Mouse (Mus musculus) forebrain, postnatal 0 days (tissue): ENCODE results near the gene Creb3l4. TPM values are rescaled to one million over a fixed set of nuclear protein-coding genes. Genes with fewer than 3 reads are reported as not detected.

Experiments used
- ATAC-seq: fragments of 200-750 bp; cut with Nextera tagmentation; 2 replicates; pipeline ENCODE4 v1.8.0; 2017; ENCODE audit warnings: mild to moderate bottlenecking, moderate library complexity
- DNase-seq: peaks from one replicate; pipeline ENCODE4 v3.0.0-alpha.2; 2015
- H3K27ac ChIP-seq: fragments of 300-500 bp; sonication (generic); 2 replicates; pipeline ENCODE4 v1.5.1; 2014; ENCODE audit warnings: low read depth, mild to moderate bottlenecking, antibody characterized with exemption, low read length, moderate library complexity, mixed read lengths
- H3K27me3 ChIP-seq: fragments of 300-500 bp; sonication (generic); 2 replicates; pipeline ENCODE4 v1.6.1; 2014; ENCODE audit warnings: mild to moderate bottlenecking, low read length, mixed read lengths; ENCODE audit not compliant: insufficient read depth
- H3K36me3 ChIP-seq: fragments of 300-500 bp; sonication (generic); 2 replicates; pipeline ENCODE4 v1.6.1; 2014; ENCODE audit warnings: mild to moderate bottlenecking, moderate library complexity; ENCODE audit not compliant: insufficient read depth
- H3K4me1 ChIP-seq: fragments of 300-500 bp; sonication (generic); 2 replicates; pipeline ENCODE4 v1.6.1; 2014; ENCODE audit warnings: antibody characterized with exemption; ENCODE audit not compliant: insufficient read depth
- H3K4me2 ChIP-seq: fragments of 300-500 bp; sonication (generic); 2 replicates; pipeline ENCODE4 v1.6.1; 2014; ENCODE audit warnings: low read depth, mild to moderate bottlenecking, moderate library complexity
- H3K4me3 ChIP-seq: fragments of 300-500 bp; sonication (generic); 2 replicates; pipeline ENCODE4 v1.5.1; 2014; ENCODE audit warnings: low read depth, low read length, mixed read lengths
- H3K9ac ChIP-seq: fragments of 300-500 bp; sonication (generic); 2 replicates; pipeline ENCODE4 v1.6.1; 2014; ENCODE audit warnings: mild to moderate bottlenecking
- H3K9me3 ChIP-seq: fragments of 300-500 bp; sonication (generic); 2 replicates; pipeline ENCODE4 v1.6.1; 2016; ENCODE audit warnings: low read length
- CTCF ChIP-seq: sonication (generic); IDR thresholded peaks from 2 replicates; pipeline ENCODE4 v1.5.1; 2016; ENCODE audit warnings: antibody characterized with exemption, control low read depth, low read depth
- WGBS: fragments of 180-500 bp; shearing (Covaris S2); extraction: QIAGEN DNeasy Blood & Tissue Kit; methylation state at CpG from one replicate; pipeline ENCODE4 v1.1.7; 2014; 5-methylcytosine and 5-hydroxymethylcytosine counted together
- polyA plus RNA-seq: library from polyadenylated mRNA; unstranded; fragments of >200 nt; fragmentation: Nextera tagmentation; extraction: Ambion mirVana; gene quantifications from 2 replicates; pipeline ENCODE4 v1.2.1, GENCODE M21; 2015
- total RNA-seq: library from RNA; depleted of rRNA; stranded (reverse); fragments of >200 nt; gene quantifications from 2 replicates; pipeline ENCODE4 v1.2.3, GENCODE M21; 2014

Creb3l4 gene
- total and polyA plus RNA-seq, 2 experiments from 2014 or later: 0.91 to 1.4 TPM

DNA sequence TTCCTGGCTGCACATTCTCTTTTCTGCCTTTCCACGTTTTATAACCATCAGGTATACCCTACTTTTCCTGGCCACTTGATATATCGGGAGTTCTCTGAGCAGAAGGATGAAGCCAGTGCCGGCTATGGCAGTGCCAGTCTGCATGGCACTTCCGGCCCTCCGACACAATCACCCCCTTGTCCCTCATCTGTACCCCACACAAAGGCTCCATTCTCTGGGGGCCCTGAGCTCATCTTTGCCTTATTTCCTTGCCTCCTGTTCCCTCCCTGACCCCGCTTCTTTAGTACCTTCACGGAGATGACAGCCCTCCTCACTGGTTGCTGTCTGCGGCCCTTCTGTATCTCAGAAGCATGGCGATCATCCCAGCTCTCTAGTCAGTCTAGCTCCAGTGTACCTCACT, 37.4 kb upstream of the Creb3l4 start:
- Histone ChIP-seq H3K27me3 (no peaks in the 10 kb centered on the region), H3K9ac (no peak overlapping the region), H3K4me2 (no peak overlapping the region), H3K27ac (no peak overlapping the region), H3K36me3 (peaks cover 40% of the 10 kb centered on the region), H3K4me3 (no peak overlapping the region), H3K4me1 (no peaks in the 10 kb centered on the region), H3K9me3 (no peaks in the 10 kb centered on the region)
- no peak for ATAC-seq
- TF ChIP-seq CTCF: no peak
- no peak for DNase-seq
- 90% methylated on average over 9 of the region's 9 CpGs for WGBS

DNA sequence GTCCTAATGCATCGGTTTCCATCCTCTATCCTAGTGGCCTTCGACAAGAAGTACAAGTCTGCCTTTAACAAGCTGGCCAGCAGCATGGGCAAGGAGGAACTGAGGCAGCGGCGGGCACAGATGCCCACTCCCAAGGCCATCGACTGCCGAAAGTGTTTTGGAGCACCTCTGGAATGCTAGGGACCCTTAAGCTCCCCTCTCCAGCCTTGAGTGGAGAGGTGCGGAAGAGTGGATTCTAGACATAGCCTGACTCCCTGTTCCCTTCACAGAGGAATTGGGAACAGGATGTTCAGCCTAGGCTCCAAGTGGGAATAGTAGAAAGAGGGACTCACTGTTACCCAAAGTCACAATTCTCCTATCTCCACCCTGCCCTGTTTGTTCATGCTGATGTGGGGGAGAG, 36.4 kb upstream of the Creb3l4 start:
- peaks cover 43% of the 10 kb centered on the region for H3K36me3 ChIP-seq
- DNase-seq: no peak
- H3K27ac ChIP-seq: no peak overlapping the region
- H3K4me2 ChIP-seq: no peak overlapping the region
- no peaks in the 10 kb centered on the region for H3K4me1 ChIP-seq
- no peak for ATAC-seq
- H3K9ac ChIP-seq: no peak overlapping the region
- WGBS: 97% methylated on average over 7 of the region's 7 CpGs
- TF ChIP-seq CTCF: no peak
- H3K27me3 ChIP-seq: no peaks in the 10 kb centered on the region
- H3K4me3 ChIP-seq: no peak overlapping the region
- no peaks in the 10 kb centered on the region for H3K9me3 ChIP-seq

DNA sequence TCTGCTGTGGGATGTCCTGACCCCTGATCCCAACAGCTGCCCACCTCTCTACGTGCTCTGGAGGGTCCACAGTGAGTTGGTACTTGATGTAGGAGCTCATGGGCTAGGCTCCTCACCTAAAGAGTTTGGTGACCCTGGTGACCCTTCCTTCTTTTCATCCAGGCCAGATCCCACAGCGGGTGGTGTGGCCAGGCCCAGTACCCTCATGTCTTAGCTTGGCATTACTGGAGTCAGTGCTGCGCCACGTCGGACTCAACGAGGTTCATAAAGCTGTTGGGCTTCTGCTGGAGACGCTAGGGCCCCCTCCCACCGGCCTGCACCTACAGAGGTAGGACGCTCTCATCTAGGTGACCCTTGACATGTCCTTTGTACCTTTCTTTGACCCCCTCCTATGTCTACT, 35.9 kb upstream of the Creb3l4 start:
- WGBS: 92% methylated on average over 9 of the region's 9 CpGs
- no peak overlapping the region for H3K9ac ChIP-seq
- no peaks in the 10 kb centered on the region for H3K27me3 ChIP-seq
- H3K4me1 ChIP-seq: no peaks in the 10 kb centered on the region
- DNase-seq (no peak), ATAC-seq (no peak)
- no peak overlapping the region for H3K27ac ChIP-seq
- H3K36me3 ChIP-seq: peaks cover 45% of the 10 kb centered on the region
- H3K4me2 ChIP-seq: no peak overlapping the region
- no peak overlapping the region for H3K4me3 ChIP-seq
- TF ChIP-seq CTCF: no peak
- no peaks in the 10 kb centered on the region for H3K9me3 ChIP-seq

DNA sequence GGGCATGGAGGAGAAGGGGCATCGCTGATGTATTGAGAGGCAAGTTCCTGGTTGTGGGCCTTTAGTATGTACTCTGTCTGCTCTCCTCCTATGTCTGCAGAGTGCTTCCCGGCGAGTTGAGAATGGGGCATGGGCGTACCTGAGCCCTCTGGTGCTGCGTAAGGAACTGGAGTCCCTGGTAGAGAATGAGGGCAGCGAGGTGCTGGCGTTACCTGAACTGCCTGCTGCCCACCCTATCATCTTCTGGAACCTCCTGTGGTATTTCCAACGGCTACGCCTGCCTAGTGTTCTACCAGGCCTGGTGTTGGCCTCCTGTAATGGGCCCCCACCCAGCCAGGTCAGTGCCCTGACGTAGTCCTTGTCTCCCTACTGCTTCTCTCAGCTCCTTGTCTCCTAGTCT, 34.9 kb upstream of the Creb3l4 start:
- DNase-seq: no peak
- H3K4me2 ChIP-seq: no peak overlapping the region
- no peak for ATAC-seq
- no peak overlapping the region for H3K4me3 ChIP-seq
- no peaks in the 10 kb centered on the region for H3K9me3 ChIP-seq
- H3K36me3 ChIP-seq: peaks cover 55% of the 10 kb centered on the region
- H3K27ac ChIP-seq: no peak overlapping the region
- no peak overlapping the region for H3K9ac ChIP-seq
- H3K4me1 ChIP-seq: no peaks in the 10 kb centered on the region
- 95% methylated on average over 10 of the region's 10 CpGs for WGBS
- H3K27me3 ChIP-seq: no peaks in the 10 kb centered on the region
- no peak for TF ChIP-seq CTCF

DNA sequence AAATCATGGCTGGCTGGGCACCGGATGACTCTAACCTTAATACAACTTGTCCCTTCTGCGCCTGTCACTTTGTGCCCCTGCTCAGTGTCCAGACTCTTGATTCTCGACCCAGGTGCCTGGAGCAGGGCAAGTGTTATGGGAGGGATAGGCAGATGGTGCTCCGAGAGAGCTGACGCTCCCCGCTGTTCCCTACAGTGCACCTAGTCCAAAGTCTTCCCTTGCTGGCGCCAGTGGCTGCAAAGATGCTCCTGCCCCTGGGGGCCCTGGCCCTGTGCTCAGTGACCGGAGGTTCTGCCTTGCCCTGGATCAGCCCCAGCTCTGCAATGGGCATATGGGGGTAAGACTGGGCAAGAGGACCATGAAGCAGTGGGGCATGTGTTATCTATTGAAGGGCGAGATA, 34.5 kb upstream of the Creb3l4 start:
- DNase-seq: no peak
- WGBS: 94% methylated on average over 9 of the region's 9 CpGs

DNA sequence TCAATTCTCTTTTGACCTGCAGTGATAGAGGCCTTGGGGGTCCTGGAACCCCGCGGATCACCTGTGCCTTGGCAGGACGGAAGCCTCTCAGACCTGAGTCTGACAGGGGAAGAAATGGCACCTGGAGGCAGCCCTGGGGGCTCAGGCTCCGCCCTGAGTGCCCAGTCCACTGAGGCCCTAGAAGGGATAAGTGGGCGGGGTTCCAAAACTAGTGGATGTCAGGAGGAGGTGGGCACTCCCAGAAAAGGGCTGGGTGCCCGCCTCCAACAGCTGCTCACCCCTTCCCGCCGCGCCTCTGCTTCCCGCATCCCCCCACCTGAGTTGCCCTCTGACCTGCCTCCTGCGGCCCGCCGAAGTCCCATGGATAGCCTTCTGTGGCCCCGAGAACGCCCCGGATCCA, 33.5 kb upstream of the Creb3l4 start:
- DNase-seq (no peak), ATAC-seq (no peak)
- Histone ChIP-seq H3K4me1 (no peaks in the 10 kb centered on the region), H3K9me3 (no peaks in the 10 kb centered on the region), H3K27ac (no peak overlapping the region), H3K27me3 (no peaks in the 10 kb centered on the region), H3K4me2 (no peak overlapping the region), H3K9ac (no peak overlapping the region), H3K36me3 (peaks cover 68% of the 10 kb centered on the region), H3K4me3 (no peak overlapping the region)
- TF ChIP-seq CTCF: no peak
- 53% methylated on average over 16 of the region's 16 CpGs for WGBS

More for the DNA sequence above, 34.5 kb upstream of the Creb3l4 start:
- no peaks in the 10 kb centered on the region for H3K9me3 ChIP-seq
- no peak overlapping the region for H3K4me2 ChIP-seq
- H3K9ac ChIP-seq: no peak overlapping the region
- H3K4me3 ChIP-seq: no peak overlapping the region
- peaks cover 59% of the 10 kb centered on the region for H3K36me3 ChIP-seq
- H3K27ac ChIP-seq: no peak overlapping the region
- ATAC-seq: no peak
- H3K27me3 ChIP-seq: no peaks in the 10 kb centered on the region
- H3K4me1 ChIP-seq: no peaks in the 10 kb centered on the region
- TF ChIP-seq CTCF: no peak

DNA sequence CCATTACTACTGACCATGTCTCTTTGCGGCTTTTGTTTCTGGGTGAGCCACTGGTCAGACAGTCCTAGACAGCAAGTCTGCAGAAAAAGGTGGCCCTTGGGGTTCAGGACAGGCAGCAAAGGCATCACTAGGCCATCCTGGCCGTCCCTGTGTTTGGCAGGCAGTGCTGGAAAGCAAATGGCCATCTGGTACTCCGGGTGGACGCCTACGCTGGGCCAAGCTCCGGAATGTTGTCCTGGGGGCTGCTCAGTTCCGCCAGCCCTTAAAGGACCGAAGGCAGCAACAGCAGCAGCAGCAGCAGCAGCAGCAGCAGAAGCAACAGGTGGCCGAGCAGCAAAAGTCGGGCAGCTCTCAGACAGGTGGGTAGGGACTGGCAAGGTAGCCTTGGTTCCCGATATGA, 32.0 kb upstream of the Creb3l4 start:
- H3K4me1 ChIP-seq: no peaks in the 10 kb centered on the region
- H3K36me3 ChIP-seq: peaks cover 72% of the 10 kb centered on the region
- H3K4me2 ChIP-seq: no peak overlapping the region
- H3K9me3 ChIP-seq: no peaks in the 10 kb centered on the region
- H3K9ac ChIP-seq: no peak overlapping the region
- H3K4me3 ChIP-seq: no peak overlapping the region
- no peak overlapping the region for H3K27ac ChIP-seq
- WGBS: 92% methylated on average over 11 of the region's 11 CpGs
- H3K27me3 ChIP-seq: no peaks in the 10 kb centered on the region
- TF ChIP-seq CTCF: no peak
- DNase-seq: no peak
- no peak for ATAC-seq

DNA sequence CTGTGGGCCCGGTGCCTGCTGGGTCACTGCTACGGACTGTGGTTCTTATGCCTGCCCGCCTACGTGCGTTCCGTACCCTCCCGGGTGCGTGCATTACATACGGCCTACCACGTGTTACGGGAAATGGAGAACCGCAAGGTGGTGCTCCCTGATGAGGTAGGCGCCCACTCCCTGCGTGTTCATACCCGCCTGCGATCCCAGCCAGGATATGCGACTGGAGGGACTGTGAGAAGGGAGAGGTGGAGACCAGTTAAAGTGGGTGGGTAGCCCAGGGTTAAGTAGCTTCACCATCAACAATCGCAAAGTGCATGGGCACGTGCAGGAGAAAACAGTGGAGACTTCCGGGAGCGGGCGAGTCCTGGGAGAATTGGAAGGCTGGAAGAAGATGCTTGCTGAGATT, 30.5 kb upstream of the Creb3l4 start:
- H3K4me1 ChIP-seq: no peaks in the 10 kb centered on the region
- no peak overlapping the region for H3K4me3 ChIP-seq
- H3K4me2 ChIP-seq: no peak overlapping the region
- H3K9ac ChIP-seq: no peak overlapping the region
- DNase-seq (no peak), ATAC-seq (no peak)
- no peaks in the 10 kb centered on the region for H3K9me3 ChIP-seq
- H3K36me3 ChIP-seq: peaks cover 57% of the 10 kb centered on the region
- no peak for TF ChIP-seq CTCF
- no peaks in the 10 kb centered on the region for H3K27me3 ChIP-seq
- WGBS: 96% methylated on average over 22 of the region's 22 CpGs
- H3K27ac ChIP-seq: no peak overlapping the region
